Mouse (Mus musculus): Measurements from ENCODE around the gene Taok3.
"Not testable (repeated sequence)": the region's sequence is repeated elsewhere in the genome, so short reads cannot be mapped to it uniquely, and the experiment has no call there.

Taok3 gene

DNA sequence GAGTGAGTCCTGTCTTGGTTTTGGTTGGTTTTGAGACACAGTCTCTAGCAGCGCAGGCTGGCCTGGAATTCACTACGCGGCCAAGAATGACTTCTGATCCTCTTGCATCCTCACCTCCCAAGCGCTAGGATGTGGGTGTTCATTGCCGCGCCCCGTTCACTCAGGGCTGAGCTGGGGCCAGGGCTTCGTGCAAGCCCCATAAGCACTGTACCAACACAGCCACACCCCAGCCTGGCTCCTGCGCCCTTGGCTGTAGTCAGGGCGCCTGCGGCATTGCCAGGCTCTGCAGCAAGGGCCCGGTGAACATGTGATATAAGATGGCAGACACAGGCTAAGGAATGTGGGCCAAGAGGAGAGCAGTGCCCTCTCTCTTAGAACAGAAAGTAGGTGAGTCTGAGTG, 149.5 kb downstream of the Taok3 start:
- DNase-seq: no peak

DNA sequence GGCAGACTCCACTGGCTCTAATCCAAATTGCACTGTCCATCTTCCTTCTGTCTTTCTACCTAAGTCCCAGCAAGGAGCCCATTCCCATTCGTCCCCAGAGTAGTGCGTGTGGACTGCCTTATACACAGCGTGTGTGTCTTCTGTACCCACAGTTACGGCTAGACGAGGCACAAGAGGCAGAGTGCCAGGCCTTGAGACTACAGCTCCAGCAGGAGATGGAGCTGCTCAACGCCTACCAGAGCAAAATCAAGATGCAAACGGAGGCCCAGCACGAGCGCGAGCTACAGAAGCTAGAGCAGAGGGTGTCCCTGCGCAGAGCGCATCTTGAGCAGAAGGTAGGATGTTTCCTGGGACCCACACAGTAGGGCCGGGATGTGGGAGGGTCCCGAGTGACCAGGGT, 152.0 kb downstream of the Taok3 start:
- DNase-seq: no peak

DNA sequence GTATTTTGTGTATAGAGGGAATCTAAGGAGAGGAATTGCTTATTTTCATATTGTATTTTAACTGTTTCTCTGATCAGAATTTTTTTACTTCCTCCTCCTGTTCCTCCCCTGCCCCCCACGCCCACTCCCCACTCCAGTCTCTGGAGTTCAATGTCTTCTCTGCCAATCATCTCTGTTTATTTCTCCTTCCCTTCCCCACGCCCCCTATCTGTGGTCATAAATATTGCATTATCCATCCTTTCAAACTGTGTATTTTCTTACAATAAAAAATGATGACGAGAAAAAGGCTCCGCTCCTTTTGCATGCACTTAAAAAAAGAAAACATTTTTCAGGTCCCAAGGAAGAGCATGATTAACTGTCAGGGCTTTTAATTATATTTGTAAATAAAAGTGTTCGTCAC, 154.9 kb downstream of the Taok3 start:
- DNase-seq: no peak

DNA sequence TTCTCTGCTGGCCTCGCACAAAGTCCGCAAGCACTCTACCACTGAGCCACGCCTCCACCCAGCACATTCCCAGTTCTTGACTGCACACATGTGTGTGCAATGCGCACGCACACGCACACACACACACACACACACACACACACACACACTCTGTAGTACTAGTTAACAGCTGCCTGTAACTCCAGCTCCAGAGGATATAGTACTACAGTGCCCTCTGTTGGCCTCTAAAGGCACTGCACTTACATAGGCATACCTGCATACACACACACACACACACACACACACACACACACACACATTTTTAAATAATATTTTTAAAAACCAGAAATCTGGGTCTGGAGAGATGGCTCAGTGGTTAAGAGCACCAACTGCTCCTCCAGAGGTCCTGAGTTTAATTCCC, 157.9 kb downstream of the Taok3 start:
- no peak for DNase-seq

DNA sequence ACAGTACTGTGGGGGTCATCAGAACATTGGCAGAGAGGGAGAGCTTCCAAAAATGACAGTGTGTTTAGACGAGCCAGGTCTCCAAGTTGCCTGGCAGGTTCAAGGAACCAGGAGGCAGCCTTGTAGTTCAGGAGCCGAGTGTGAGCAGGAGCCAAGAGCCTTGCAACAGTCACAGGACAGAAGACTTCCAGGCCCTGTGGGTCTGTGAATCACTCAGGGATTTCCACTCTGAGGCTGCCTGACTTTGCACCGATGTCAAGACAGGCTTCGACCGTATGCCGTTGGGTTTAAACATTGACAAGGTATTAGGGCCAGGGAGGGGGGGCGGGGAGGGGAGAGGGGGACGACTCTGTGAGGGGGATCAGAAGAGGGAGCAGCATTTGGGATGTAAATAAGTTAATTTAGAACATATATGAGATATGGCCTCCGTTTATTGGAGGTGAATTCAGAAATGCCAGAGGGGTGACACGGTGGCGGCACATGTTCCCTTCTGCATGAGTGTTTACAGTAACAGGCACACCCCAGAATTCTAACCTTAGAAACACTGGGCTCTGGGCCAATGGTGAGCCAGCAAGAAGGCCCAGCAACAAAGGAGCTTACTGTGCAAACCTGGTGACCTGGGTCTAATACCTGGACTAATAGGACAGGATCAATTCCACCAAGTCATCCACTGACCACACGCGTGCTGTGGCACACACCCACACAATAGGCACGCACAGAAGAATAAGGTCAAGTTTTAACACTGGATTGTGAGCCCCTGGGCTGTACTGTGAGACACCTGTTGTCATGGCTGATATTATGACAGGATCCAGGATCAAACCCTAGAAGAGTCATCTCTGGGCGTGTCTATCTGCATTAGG, 159.1 kb downstream of the Taok3 start:
- DNase-seq: peak; percentile 65

DNA sequence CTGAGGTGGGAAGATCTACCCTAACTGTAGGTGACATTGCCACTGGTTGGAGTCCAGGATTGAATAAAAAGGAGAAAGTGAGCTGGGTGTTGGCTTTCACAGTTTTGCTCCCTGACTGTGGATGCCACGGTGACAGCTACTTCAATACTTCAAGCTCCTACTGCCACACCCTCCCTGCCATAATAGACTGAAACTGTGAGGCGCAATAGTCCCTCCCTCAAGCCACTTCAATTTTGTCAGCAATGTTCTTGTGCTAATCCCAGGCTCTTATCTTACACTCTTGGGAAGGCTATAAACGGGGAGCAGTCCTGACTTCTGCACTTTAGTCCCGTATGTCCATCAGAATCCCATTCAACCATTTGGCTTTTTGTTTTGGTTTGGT, 159.7 kb downstream of the Taok3 start:
- DNase-seq: no peak

DNA sequence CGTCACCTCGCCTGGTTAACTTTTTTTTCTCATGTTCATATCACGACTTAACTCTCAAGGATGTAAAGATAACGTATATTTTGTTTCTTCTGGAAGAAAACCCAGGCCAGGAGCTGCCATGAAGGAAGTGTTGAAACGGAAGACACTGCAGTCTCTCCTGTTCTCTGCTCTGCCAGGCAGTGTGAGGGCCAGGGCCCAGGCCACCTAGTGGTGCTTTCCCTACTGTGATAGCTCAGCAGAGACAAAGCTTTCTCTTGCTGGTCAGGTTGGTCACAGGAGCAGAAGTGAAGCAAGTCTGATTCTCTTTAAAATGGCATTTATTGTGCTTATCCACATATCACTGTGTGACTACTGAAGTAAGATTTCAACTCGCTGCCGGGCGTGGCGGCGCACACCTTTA, 161.6 kb downstream of the Taok3 start:
- no peak for DNase-seq

DNA sequence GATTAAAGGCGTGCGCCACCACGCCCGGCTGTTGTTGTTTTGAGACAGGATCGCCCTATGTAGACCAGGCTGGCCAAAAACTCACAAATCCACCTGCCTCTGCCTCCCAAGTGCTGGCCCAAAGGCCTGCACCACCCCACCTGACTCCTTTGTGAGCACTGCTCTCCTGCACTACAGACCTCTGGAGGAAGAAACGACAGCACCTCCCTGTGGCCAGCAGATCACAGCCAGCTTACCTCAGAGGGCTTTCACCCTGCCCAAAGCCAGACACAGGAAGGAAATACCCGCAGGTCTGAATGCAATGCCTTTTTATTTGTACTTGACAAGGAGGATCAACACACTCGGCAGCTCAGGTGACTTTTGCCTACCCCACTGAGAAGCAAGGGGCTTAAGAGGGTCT, 162.4 kb downstream of the Taok3 start:
- no peak for DNase-seq

DNA sequence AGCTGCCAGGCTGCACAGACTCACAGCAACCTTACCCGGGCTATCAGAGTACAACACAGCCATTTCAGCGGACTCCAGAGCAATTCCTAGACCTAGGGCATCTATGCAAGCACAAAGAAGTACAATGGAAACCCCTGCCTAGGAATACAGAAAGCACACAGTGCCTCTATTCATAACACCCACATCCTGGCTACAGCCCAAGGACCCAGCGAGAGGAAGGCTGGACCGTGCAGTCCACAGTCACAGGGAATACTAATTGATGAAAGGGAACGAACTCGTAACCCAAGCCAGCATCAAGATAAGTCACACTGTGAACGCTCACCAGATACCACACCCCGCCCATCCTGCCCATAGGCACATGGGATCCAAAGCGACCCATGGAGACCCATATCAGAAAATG, 164.1 kb downstream of the Taok3 start:
- no peak for DNase-seq

DNA sequence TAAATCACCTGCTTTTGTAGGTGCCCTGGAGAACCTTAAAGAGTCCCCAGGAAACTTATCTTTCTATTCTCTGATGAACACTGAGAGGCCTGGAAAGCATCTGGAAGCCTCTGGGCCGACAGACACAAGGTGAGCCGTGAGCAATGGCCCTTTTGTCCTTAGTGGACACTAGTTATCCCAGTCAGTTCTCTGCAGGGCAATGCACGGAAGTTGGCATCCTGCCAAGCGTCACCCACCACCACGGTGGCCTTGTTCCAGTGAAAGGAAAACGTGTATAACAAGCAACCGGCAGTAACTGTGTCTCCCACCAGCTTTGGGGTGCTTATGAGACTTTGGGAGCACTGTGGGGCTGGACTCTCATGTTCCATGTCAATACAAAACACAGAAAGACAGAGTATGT, 164.8 kb downstream of the Taok3 start:
- no peak for DNase-seq

DNA sequence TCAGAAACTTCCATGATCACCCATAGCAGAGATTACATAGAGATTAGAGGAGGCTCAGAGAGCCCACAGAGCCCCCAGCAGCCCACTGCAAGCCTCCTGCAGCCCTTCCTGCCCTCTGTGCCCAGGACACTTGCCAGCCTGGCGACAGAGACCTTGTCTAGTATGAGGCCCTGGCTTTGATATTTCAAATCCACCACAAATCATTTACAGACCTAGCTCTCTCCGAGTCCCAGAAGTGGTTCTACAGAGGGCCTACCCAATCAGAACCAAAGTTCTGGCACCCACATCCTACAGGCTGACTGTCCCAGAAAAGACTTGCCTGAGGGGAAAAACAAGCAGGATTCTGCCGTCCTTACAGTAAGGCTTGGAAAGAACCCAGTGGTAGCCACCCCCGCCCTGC, 165.3 kb downstream of the Taok3 start:
- DNase-seq: no peak

DNA sequence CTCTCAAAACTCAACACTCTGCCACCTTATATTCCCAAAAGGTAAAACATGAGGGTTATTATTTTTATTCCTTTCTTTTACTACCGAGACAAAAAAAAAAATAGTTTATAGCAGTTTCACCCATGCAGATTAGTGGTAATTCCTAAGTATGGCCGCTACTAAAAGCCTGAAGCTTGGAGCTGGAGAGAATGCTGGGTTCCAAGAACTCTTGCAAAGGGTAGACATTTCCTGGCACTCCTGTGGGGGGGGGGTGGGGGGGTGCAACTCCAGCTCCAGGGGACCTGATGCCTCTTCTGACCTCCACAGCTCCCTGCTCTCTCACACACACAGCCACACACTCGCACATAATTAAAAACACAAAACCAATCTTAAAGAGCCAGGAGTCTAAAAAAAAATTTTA, 166.4 kb downstream of the Taok3 start:
- no peak for DNase-seq

DNA sequence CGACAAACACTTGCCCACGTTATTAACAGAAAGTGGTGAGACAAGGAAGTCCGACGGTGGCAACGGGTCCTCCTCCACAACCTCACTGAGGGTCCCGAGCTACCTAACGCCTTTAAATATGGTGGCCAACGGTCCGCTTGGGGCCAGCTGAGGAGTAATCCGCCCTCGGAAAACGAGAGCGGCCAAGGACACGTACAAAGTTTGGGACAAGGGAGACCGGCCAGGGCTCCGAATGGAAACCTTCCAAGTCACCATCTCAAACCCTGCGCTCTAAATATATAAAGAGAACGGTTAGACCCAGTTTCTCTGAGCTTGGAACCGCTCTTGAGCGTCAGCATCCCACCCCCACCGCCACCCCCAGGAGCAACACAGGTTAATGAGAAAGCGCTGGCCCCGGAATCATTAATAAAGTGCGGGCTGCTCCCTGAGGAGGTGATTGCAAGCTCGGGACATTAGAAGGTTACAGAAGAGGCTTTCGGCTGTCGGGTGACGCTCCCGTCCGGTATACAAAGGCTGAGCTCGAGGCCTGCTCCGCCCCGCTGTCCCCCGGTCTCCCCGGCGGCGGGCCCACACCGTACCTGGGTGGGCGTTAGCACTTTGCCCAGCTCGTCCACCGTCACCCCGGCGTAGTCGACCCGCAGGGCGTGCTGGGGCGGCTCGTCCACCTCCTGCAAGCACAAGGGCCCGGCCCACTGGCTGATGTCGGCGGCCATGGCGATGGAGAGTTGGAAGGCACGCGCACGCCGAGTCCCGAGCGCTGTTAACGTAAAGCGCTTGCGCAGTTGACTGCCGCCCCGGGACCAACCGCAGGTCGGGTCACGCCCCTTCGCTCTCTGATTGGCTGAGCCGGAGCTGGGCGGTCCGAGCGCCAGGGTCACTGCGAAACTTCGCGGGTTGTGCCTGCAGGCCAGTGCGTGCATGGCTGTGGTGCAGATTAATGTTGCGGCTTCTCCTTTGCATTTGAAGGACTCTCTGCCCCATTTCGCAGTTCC, 167.2 kb downstream of the Taok3 start, which contains the start of gene Pebp1:
Pebp1 (minus strand) TSS at position 795 of the 992 bp plus-strand sequence.
- DNase-seq: peak; percentile 97

DNA sequence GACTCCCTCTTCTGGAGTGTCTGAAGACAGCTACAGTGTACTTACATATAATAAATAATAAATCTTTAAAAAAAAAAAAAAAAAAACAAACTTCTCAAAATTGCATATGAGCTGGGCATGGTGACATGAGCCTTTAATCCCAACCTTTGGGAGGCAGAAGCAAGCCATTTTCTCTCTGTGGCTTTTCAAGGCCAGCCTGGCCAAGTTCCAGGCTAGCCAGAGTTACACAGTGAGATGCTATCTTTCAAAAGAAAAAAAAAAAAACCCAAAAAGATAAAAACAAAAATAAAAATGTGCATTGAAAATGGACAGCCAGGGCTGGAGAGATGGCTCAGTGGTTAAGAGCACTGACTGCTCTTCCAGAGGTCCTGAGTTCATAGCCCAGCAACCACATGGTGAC, 169.7 kb downstream of the Taok3 start:
- DNase-seq: no peak

DNA sequence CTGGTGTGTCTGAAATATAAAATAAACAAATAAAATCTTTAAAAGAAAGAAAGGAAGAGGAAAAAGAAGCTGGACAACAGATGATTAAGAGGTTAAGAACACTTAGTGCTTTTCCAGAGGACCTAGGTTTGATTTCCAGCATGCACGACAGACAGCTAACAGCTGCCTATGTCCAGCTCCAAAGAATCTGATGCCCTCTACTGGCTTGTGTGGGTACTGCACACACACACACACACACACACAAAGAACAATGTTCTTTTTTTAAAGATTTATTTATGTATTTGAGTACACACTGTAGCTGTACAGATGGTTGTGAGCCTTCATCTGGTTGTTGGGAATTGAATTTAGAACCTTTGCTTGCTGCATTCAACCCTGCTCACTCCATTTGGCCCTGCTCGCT, 170.2 kb downstream of the Taok3 start:
- DNase-seq: no peak

DNA sequence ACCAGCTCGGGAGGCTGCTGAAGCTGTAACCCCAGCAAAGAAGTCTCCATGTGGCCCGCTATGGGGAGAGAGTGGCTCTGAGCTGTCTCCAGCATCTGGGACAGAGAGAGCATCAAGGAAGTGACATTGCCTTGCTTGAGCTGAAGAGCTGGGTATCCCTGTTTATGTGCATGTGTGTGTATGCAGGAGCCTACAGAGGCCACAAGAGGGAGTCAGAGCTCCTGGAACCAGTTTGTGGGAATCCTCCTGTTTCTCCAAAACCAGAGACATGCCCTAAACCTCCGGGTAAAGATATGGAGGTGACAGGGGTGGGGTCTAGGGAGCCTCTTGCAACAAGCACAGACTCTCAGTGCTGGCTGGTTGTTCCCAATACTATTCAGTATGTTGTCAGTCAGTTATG, 171.4 kb downstream of the Taok3 start:
- DNase-seq: no peak

DNA sequence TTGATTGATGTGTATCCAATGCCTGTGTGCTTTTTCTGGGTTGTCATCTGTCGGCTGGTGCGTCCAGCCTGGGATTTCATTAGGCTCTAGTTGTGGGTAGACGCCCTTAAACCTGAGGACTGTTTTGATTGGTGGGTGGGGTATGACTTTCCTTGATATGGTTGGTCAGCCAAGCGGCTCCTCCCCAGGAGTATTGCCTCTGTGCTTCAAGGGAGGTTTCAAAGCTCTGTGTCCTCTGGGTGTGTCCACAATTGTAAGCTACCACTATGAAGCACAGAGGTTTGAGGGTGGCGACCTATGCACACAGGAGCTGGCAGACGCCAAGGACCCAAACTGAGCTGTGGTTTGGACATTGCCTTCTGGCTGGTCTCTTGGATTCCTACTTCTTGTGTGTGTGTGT, 172.6 kb downstream of the Taok3 start:
- no peak for DNase-seq

DNA sequence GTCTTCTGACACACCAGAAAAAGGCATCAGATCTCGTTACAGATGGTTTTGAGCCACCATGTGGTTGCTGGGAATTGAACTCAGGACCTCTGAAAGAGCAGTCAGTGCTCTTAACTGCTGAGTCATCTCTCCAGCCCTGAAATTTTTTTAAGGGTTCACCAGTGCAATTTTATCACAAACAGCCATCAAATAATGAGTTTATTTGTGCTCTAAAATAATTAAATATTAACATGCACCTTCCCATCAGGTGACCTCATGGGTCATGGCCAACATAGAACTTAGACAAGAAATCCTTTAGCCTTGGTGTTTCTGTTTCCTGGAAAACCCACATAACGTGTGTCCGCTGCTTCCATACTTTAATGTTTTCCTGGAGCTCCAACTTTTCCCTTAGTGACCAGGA, 173.8 kb downstream of the Taok3 start:
- not testable (repeated sequence) for DNase-seq

DNA sequence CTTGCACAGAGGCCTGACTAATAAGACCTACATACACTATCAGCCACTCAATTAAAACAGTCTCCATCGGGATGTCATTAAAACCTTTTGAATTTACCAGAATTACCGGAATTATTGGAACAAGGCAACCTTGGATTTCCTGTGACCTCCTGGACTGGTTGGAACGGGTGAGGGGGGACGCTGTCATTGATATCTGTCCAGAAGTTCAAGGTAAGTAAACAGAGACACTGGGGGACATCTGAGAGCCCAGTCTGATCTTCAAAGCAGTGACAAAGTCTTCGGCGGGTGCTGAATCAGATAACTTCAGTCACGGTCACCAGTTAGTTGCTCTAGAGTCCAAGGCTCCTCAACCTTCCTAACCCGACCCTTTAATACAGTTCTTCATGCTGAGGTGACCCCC, 175.1 kb downstream of the Taok3 start:
- no peak for DNase-seq

DNA sequence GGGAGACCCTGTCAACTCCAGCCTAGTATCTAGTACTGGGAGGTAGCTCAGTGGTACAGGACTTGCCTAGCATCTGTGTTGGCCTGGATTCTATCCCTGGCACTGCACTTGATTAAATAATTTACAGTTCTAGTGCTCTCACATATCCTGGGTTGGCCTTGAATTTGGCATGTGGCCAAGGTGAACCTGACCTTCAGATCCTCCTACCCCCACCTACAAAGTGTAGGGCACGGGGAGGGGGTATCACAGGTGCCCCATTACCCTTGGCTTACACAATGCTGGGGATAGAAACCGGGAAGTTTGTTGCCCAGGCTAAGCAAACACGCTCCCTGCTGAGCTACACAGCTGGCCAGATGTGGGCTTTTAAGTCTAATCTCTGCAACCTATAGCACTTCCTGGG, 183.0 kb downstream of the Taok3 start:
- DNase-seq: no peak

DNA sequence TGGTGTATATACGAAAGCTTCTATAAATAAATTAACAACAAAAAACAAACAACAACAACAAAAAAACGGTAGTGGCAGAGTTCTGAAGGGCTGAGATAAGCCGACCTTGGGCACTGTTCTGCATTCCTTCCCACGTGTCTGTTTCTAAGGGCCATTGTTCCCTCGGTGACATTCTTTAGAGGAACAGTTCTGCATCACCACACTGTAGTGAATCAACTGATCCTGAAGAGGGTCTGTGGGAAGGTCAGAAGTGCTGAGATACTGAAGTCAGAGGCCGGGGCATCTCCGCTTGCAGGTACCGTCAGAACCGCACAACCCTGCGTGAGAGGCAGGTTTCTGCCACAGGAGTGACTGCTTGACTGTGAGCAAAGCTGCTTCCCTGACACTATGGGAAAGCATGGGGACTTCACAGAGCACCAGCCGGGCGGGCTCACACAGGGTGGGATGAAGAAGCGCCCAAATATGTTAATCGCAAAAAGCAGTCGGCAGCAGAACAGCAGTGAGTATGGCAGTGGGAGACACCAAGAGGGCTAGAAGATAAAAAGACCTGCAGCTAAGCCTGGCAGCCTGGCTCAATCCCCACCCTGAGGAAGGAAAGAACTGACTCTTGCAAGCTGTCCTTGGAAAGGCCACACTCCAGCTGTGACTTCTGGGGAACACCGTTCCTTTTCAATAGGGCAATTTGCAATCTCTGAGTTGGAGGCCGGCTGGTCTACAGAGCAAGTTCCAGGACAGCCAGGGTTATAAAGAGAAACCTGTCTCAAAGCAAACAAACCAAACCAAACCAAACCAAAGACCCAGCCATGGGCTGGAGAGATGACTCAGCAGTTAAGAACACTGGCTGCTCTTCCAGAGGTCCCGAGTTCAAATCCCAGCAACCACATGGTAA, 184.0 kb downstream of the Taok3 start:
- DNase-seq: no peak

DNA sequence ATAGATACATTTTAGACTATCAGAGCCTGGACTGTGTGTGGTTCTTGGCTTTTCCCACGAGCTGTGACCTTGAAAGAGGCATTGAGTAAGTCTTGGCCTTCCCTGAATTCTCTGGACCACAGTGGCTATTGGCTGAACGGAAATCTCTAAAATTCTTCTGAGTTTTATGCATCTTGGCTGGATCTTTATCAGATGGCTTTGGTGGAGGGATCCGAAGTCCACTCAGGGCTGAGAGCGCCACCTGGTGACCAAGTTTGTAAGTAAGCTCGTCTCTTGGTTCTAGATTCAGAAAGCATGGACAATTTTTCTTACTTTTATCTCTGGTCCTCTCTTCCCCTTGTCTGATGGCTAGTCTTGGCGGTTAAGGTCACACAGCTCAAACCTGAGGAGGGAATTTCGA, 185.0 kb downstream of the Taok3 start:
- DNase-seq: peak; percentile 91

DNA sequence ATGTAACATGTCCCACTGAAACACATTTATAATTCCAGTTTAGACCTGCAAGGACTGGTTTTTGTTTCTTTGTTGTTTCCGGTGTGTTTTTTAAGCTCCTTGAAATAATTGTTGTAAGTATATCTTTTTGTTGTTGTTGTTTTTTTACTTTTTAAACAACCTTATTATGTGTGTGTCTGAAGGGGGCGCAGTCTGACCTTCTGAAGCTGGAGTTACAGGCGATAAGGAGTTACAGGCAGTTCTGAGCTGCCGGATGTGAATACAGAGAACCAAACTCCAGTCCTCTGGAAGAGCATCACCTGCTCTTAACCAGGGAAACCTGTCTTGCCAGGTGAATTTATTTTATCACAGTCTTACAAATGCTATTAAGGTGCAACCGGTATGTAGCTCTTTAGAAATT, 185.8 kb downstream of the Taok3 start:
- DNase-seq: no peak

All from lung, postnatal 14 days (tissue).